Mouse (Mus musculus) stomach, postnatal 0 days (tissue): ENCODE data around the gene Crtc1. TPM values are rescaled to one million over a fixed set of nuclear protein-coding genes. Genes with fewer than 3 reads are reported as not detected.

Source experiments
- ATAC-seq: fragments of 200-750 bp; cut with Nextera tagmentation; 2 replicates; pipeline ENCODE4 v1.8.0; 2017; ENCODE audit not compliant: low FRiP score, low TSS enrichment
- DNase-seq: peaks from one replicate; pipeline ENCODE4 v3.0.0-alpha.2; 2016; ENCODE audit warnings: low spot score
- H3K27ac ChIP-seq: fragments of 300-500 bp; sonication (generic); replicated peaks from 2 replicates; pipeline ENCODE4 v1.5.1; 2014; ENCODE audit warnings: mild to moderate bottlenecking, control low read depth
- H3K27me3 ChIP-seq: fragments of 300-500 bp; sonication (generic); 2 replicates; pipeline ENCODE4 v1.6.1; 2014; ENCODE audit warnings: low read length; ENCODE audit not compliant: control insufficient read depth, insufficient read depth
- H3K36me3 ChIP-seq: fragments of 300-500 bp; sonication (generic); 2 replicates; pipeline ENCODE4 v1.6.1; 2014; ENCODE audit warnings: low read length, mixed read lengths; ENCODE audit not compliant: control insufficient read depth, insufficient read depth
- H3K4me1 ChIP-seq: fragments of 300-500 bp; sonication (generic); replicated peaks from 2 replicates; pipeline ENCODE4 v1.6.1; 2014; ENCODE audit warnings: antibody characterized with exemption; ENCODE audit not compliant: control insufficient read depth, insufficient read depth
- H3K4me2 ChIP-seq: fragments of 300-500 bp; sonication (generic); replicated peaks from 2 replicates; pipeline ENCODE4 v1.6.1; 2014; ENCODE audit warnings: low read depth, mild to moderate bottlenecking, control low read depth, moderate library complexity
- H3K4me3 ChIP-seq: fragments of 300-500 bp; sonication (generic); 2 replicates; pipeline ENCODE4 v1.5.1; 2014; ENCODE audit warnings: low read depth, low read length, control low read depth
- H3K9ac ChIP-seq: fragments of 300-500 bp; sonication (generic); 2 replicates; pipeline ENCODE4 v1.6.1; 2014; ENCODE audit warnings: mild to moderate bottlenecking, low read length, control low read depth, mixed read lengths
- H3K9me3 ChIP-seq: fragments of 300-500 bp; sonication (generic); 2 replicates; pipeline ENCODE4 v1.6.1; 2016; ENCODE audit warnings: low read length; ENCODE audit not compliant: control insufficient read depth
- CTCF ChIP-seq: IDR thresholded peaks from 2 replicates; pipeline ENCODE4 v1.5.1; 2016; ENCODE audit warnings: antibody characterized with exemption, low read depth, mild to moderate bottlenecking, moderate library complexity
- EP300 ChIP-seq: optimal IDR thresholded peaks from 2 replicates; pipeline ENCODE3; 2016; ENCODE audit warnings: antibody characterized with exemption
- WGBS: fragments of 180-500 bp; shearing (Covaris S2); extraction: QIAGEN DNeasy Blood & Tissue Kit; methylation state at CpG from one replicate; pipeline ENCODE4 v1.1.7; 2014; 5-methylcytosine and 5-hydroxymethylcytosine counted together
- polyA plus RNA-seq: library from polyadenylated mRNA; unstranded; fragments of >200 nt; fragmentation: Nextera tagmentation; extraction: Ambion mirVana; gene quantifications from 2 replicates; pipeline ENCODE4 v1.2.1, GENCODE M21; 2015

The Crtc1 gene
- polyA plus RNA-seq, 1 experiment from 2014 or later, result 8.0 TPM

DNA sequence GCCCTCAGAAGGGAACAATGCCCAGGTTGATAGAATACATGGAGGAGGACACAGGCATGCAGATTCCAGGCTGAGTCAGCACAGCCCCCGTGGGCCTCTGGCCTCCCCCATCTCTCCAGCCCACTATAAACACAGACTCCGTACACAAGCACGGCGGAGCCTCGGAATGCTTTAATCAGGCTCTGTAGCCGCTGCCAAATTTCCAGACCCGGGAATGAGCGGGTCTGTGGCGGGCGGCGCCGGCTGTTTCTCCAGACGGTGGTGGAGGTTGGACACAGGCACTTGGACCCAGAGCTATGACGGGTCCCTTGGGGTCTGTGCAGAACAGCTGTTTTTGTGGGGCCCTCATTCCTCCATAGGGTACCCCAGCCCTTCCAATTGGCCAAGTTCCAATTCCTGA lies 20.4 kb downstream of the Crtc1 start:
- Histone ChIP-seq H3K4me1 (peaks cover 4% of the 10 kb centered on the region; the same call in 1 of the 2 replicates), H3K9me3 (no peaks in the 10 kb centered on the region), H3K27ac (peak overlapping the region; percentile 45; the same call in 1 of the 2 replicates), H3K4me2 (no peak overlapping the region; the same call in 1 of the 2 replicates), H3K4me3 (no peak overlapping the region), H3K27me3 (no peaks in the 10 kb centered on the region), H3K9ac (no peak overlapping the region), H3K36me3 (0 out of 2 replicates have a peak, but pooled peaks cover 2% of the 10 kb centered on the region)
- no peak for TF ChIP-seq CTCF
- TF ChIP-seq EP300, result no peak
- DNase-seq (peak; percentile 55), ATAC-seq (peak; percentile 62)
- WGBS, result 18% methylated on average over 14 of the region's 14 CpGs

DNA sequence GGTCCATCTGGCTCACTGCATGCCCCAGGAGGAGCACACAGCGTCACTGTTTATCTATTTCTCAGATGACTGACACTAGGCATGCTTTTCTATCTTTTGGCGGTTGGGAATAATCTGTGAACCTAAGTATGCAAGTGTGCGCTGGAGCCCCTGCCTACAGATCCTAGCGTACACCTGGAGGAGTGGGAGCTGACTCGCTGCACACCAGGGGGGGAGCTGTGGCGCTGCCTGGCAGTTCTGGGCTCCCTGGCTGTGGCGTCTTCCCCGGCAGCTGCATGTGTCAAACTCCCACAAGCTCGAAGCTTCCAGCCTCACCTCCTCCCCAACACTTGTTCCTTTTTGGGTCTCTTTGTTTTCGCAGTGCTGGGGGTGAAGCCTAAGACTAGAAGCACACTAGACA lies 21.5 kb downstream of the Crtc1 start:
- DNase-seq, result no peak
- H3K9ac ChIP-seq, result peak overlapping the region; percentile 27; the same call in 1 of the 2 replicates

DNA sequence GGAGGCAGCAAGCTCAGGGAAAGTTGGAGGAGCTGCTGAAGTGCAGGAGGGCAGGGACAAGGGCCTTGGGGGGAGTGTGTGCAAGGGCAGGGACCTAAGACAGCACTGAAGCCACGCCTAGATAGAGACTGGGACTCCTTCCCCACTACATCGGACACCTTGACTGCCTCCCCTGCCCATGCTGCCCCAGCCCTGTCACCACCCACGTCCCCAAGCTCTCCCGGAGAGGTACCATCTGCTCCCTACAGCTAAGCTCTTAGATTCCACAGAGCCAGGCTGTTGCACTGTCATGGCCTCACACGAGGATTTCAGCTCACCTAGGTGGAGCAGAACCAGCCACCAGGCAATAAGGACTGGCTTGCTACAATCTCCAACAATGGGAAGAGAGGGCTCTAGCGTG lies 22.4 kb downstream of the Crtc1 start:
- no peaks in the 10 kb centered on the region for H3K9me3 ChIP-seq
- no peaks in the 10 kb centered on the region for H3K27me3 ChIP-seq
- TF ChIP-seq EP300 (no peak), CTCF (no peak)
- DNase-seq (no peak), ATAC-seq (no peak)
- no peak overlapping the region for H3K27ac ChIP-seq
- no peak overlapping the region for H3K9ac ChIP-seq
- H3K36me3 ChIP-seq, result 0 out of 2 replicates have a peak, but pooled peaks cover 2% of the 10 kb centered on the region
- H3K4me3 ChIP-seq, result no peak overlapping the region
- H3K4me2 ChIP-seq, result no peak overlapping the region
- WGBS, result 62% methylated on average over 5 of the region's 6 CpGs
- peaks cover 4% of the 10 kb centered on the region; the same call in 1 of the 2 replicates for H3K4me1 ChIP-seq

More for the DNA sequence above, 21.5 kb downstream of the Crtc1 start:
- ATAC-seq, result no peak
- Histone ChIP-seq H3K27ac (no peak overlapping the region), H3K4me2 (no peak overlapping the region), H3K27me3 (no peaks in the 10 kb centered on the region), H3K36me3 (0 out of 2 replicates have a peak, but pooled peaks cover 2% of the 10 kb centered on the region), H3K9me3 (no peaks in the 10 kb centered on the region), H3K4me3 (no peak overlapping the region), H3K4me1 (peaks cover 4% of the 10 kb centered on the region; the same call in 1 of the 2 replicates)
- WGBS, result 39% methylated on average over 10 of the region's 10 CpGs
- TF ChIP-seq CTCF (peak; percentile 19; the same call in 1 of the 2 replicates), EP300 (no peak)

DNA sequence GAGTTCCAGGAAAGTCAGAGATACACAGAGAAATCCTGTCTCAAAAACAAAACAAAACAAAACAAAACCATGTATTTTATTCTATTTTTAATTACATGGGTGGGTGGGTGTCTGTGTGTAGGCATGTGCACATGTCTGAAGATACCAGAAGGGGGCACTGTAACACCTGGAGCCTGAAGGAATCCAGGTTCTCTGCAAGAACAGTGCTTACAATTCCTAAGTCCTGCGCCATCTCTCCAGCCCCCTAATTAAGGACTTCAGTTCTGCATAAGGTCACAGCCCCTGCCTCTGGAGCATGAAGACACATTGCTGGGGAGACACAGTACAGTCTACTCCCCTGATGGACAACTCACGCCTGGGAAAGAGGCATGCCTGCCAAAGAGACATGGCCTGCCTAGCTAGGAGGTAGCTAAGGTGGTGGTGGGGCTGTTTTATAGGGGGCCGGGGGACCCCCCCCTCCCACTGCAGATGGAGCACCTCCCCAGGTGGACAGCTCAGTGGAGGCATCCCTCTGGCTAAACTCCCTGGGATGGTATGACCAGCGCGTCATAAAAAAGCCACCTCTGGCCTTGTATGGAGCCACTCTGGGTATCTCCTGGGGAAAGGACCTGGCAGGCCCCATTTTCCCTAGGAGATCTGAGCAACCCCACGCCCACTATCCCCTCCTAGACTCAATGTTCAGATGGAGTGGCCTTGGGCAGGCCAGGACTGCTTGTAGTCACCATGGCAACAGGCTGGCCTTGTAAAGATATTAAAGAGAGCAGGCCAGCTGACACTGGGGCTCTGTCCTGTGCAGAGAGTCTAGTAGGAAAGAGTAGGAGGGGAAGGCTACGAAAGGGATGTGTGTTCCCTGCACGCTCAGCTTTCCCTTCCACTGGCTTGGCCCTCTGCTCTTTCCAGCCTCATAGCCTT lies 23.6 kb downstream of the Crtc1 start:
- Histone ChIP-seq H3K9me3 (no peaks in the 10 kb centered on the region), H3K27me3 (no peaks in the 10 kb centered on the region), H3K9ac (no peak overlapping the region), H3K27ac (no peak overlapping the region), H3K4me3 (no peak overlapping the region), H3K36me3 (0 out of 2 replicates have a peak, but pooled peaks cover 2% of the 10 kb centered on the region), H3K4me2 (no peak overlapping the region), H3K4me1 (peaks cover 4% of the 10 kb centered on the region; the same call in 1 of the 2 replicates)
- no peak for ATAC-seq
- TF ChIP-seq EP300 (no peak), CTCF (peak; percentile 78)
- WGBS, result 78% methylated on average over 8 of the region's 8 CpGs
- peak; percentile 29 for DNase-seq

DNA sequence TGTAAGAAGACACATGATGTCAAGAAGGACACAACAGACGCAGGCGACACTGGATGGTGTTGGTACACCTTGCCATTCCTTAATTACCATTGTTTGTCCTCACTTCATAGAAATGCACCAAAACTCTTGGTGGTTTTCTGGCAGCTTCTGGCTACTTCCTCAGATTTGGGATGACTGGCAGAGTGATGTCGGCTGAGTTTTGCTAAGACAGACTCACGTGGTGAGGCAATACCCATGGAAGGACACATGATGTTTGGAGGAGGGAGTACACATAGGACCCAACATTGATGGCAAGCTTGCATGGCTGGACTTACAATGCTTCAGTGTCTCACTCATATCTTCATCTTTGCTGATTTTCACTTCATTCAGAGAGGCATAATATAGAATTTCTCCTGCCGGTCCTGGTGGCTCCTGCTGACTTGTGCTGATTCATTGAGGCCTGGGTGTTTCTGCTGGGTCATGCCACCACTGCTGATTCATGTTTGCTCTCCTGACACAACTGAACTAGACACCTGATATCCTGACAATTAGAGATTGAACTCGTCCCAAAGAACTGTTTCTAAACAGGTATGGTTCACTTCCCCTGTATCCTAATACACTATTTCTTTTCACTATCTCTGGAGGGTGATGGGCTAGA lies 25.0 kb downstream of the Crtc1 start:
- Histone ChIP-seq H3K27me3 (no peaks in the 10 kb centered on the region), H3K36me3 (0 out of 2 replicates have a peak, but pooled peaks cover 2% of the 10 kb centered on the region), H3K9ac (no peak overlapping the region), H3K4me3 (no peak overlapping the region), H3K4me2 (no peak overlapping the region), H3K27ac (no peak overlapping the region), H3K9me3 (no peaks in the 10 kb centered on the region), H3K4me1 (peaks cover 6% of the 10 kb centered on the region; the same call in 1 of the 2 replicates)
- TF ChIP-seq EP300, result no peak
- TF ChIP-seq CTCF, result no peak
- ATAC-seq (no peak), DNase-seq (no peak)
- WGBS, result 81% methylated on average over 6 of the region's 6 CpGs
